Comparison of ENCODE assay signal across 18 mouse cellular contexts in genomic region chr19:18655999-18656398, GRCm38 (mm10).
"Had no signal": no experiment of that assay in that cellular context is flagged by ENCODE, and none has a peak within 500 bp of the region (broad histone marks: within the 10 kb centered on the region; RNA-seq: fewer than 3 reads in every experiment).

No protein-coding gene starts in this region.

- DNase-seq: liver, postnatal 0 days; lung, adult 2 months; lung, postnatal 14 days; lung, postnatal 36 days; right cerebral cortex, postnatal 14 days; thymus, adult 2 months; thymus, postnatal 25 days; thymus, postnatal 4 days had no signal

- H3K27me3 ChIP-seq: lung, embryonic 15.5 days; megakaryocyte, embryonic 14.5 days; midbrain, embryonic 13.5 days; midbrain, embryonic 15.5 days; neural tube, embryonic 12.5 days; stomach, embryonic 15.5 days had no signal

- ATAC-seq: liver, postnatal 0 days; lung, postnatal 0 days; midbrain, embryonic 13.5 days; midbrain, embryonic 15.5 days had no signal

- H3K4me2 ChIP-seq: lung, embryonic 15.5 days; midbrain, embryonic 11.5 days; midbrain, embryonic 13.5 days; midbrain, embryonic 15.5 days; neural tube, embryonic 12.5 days; stomach, embryonic 15.5 days had no signal

- H3K9ac ChIP-seq: liver, postnatal 0 days; lung, embryonic 15.5 days; midbrain, embryonic 13.5 days; midbrain, embryonic 15.5 days; neural tube, embryonic 12.5 days; stomach, embryonic 15.5 days had no signal

- H3K4me1 ChIP-seq: lung, embryonic 15.5 days; midbrain, embryonic 13.5 days; midbrain, embryonic 15.5 days; neural tube, embryonic 12.5 days; stomach, embryonic 15.5 days had no signal

- H3K9me3 ChIP-seq: lung, embryonic 15.5 days; megakaryocyte, embryonic 14.5 days; midbrain, embryonic 13.5 days; midbrain, embryonic 15.5 days; neural tube, embryonic 12.5 days; stomach, embryonic 15.5 days had no signal

- H3K27ac ChIP-seq: lung, embryonic 15.5 days; macrophage; midbrain, embryonic 13.5 days; midbrain, embryonic 15.5 days; neural tube, embryonic 12.5 days; stomach, embryonic 15.5 days; stomach, postnatal 0 days had no signal

- H3K4me3 ChIP-seq: lung, embryonic 15.5 days; megakaryocyte, embryonic 14.5 days; midbrain, embryonic 13.5 days; midbrain, embryonic 15.5 days; neural tube, embryonic 12.5 days; stomach, embryonic 15.5 days had no signal

- H3K36me3 ChIP-seq: lung, embryonic 15.5 days; midbrain, embryonic 13.5 days; midbrain, embryonic 15.5 days; neural tube, embryonic 12.5 days; stomach, embryonic 15.5 days had no signal
